Mouse (Mus musculus) cerebellum, adult 2 months (tissue): ENCODE results near the gene Efhd2. TPM values are rescaled to one million over a fixed set of nuclear protein-coding genes. Genes with fewer than 3 reads are reported as not detected.

Experiments used
- DNase-seq, 2 experiments: peaks; one replicate each; pipeline ENCODE4 v3.0.0; 2021
- H3K27ac ChIP-seq: fragments of 200-500 bp; 2 replicates; pipeline ENCODE4 v1.5.1; 2012; ENCODE audit warnings: low read length, control low read depth, inconsistent platforms; ENCODE audit not compliant: insufficient read depth
- H3K27me3 ChIP-seq: fragments of 200-500 bp; 2 replicates; pipeline ENCODE4 v1.6.1; 2012; ENCODE audit warnings: inconsistent platforms, mild to moderate bottlenecking, low read length, moderate library complexity; ENCODE audit not compliant: control insufficient read depth, insufficient read depth
- H3K4me1 ChIP-seq: fragments of 200-500 bp; 2 replicates; pipeline ENCODE4 v1.6.1; 2011; ENCODE audit warnings: low read length; ENCODE audit not compliant: control insufficient read depth, insufficient read depth
- H3K4me3 ChIP-seq: fragments of 200-500 bp; replicated peaks from 2 replicates; pipeline ENCODE3; 2011; ENCODE audit warnings: mild to moderate bottlenecking, low read depth, low read length, control low read depth; ENCODE audit not compliant: insufficient read depth
- CTCF ChIP-seq: fragments of 200-500 bp; IDR thresholded peaks from 2 replicates; pipeline ENCODE4 v1.5.1; 2011; ENCODE audit warnings: low read depth, mild to moderate bottlenecking, control low read depth, low read length, moderate library complexity, borderline replicate concordance; ENCODE audit not compliant: insufficient read depth
- POLR2A ChIP-seq: fragments of 200-500 bp; IDR thresholded peaks from 2 replicates; pipeline ENCODE4 v1.6.1; 2011; ENCODE audit warnings: low read length, control low read depth, borderline replicate concordance; ENCODE audit not compliant: insufficient read depth
- WGBS: fragments of 180-500 bp; shearing (Covaris S2); methylation state at CpG from one replicate; pipeline ENCODE4 v1.1.7; 2018; 5-methylcytosine and 5-hydroxymethylcytosine counted together
- polyA plus RNA-seq: library from polyadenylated mRNA; depleted of rRNA; stranded (reverse); fragments of >200 nt; gene quantifications from 2 replicates; pipeline ENCODE4 v1.2.3, GENCODE M21; 2012

The Efhd2 gene
- polyA plus RNA-seq, 1 experiment, result 152 TPM

DNA sequence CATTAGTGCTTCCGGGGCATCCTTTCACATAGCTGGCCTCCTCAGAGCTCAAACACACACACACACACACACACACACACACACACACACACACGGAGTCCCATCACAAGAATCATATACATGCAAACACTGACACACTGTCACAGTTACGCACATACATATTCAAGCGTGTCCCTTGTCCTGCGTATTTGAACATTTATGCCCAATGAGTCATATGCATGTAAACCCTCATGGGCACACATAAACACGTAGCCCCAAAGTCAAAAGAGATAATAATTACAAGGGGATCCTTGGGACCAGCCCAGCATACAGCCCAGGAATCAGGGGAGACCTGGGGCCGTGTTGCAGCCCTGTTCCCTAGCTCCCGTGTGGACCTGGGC, 27.7 kb upstream of the Efhd2 start:
- Histone ChIP-seq H3K27me3 (no peaks in the 10 kb centered on the region), H3K4me1 (no peaks in the 10 kb centered on the region), H3K4me3 (no peak overlapping the region), H3K27ac (no peak overlapping the region)
- TF ChIP-seq POLR2A, result no peak
- TF ChIP-seq CTCF, result no peak
- DNase-seq, result no peak
- WGBS, result 72% methylated on average over 8 of the region's 8 CpGs

DNA sequence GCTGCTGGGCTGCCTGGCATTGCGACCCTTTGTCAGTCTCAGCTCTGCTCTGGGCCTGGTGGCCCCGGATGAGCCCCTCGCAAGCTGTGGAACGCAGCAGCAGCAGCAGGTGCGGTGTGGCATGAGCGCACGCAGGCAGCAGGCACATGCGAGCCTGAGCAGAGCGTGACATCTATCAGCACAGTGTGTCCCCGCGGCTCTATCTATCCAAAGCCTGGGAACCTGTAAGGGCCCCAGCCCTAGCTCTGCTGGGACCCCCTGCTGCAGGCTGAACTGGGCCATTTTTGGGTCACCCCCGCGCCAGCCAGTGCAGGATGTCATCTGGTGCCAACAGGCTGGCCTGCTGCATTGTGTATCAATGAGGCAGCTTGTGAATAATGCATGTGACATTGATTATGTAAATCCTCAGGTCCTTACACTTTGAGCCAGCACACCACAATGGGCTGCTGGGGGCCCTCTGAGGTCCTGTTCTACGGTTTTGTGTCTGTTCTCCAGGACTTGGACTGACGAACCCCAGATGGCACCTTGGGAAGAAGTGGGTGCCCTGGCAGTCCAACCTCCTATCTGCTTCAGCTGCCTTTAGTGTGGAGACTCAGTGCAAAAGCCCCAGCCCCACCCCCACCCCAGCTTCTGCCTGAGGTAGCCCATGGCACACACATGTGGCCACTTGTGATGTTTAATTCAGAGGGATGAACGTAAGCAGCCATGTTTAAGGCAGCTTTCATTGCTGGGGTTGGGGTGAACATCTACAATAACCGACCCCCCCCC, 27.2 kb upstream of the Efhd2 start:
- TF ChIP-seq CTCF, result no peak
- TF ChIP-seq POLR2A, result no peak
- no peak overlapping the region for H3K27ac ChIP-seq
- WGBS, result 33% methylated on average over 17 of the region's 17 CpGs
- H3K27me3 ChIP-seq, result no peaks in the 10 kb centered on the region
- no peak for DNase-seq
- H3K4me3 ChIP-seq, result no peak overlapping the region
- no peaks in the 10 kb centered on the region for H3K4me1 ChIP-seq

DNA sequence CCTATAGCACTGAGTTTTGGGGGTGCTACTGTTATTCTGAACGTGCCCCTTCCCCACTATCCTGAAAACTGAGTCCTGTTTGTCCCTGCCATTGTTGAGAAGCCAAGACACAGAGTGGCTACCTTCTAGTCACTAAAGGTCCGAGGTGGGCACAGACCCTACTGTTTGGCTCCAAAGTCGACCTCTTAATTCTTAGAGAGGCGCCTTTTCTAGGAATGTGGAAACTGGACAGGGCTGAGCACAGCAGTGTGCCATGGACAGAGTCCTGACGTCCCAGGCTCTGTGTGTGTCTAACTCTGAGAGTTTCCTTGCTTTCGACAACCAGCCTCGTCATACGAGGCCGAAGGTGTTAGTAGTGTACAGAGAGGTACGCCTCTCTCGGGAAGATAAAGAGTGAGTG, 25.7 kb upstream of the Efhd2 start:
- H3K27ac ChIP-seq, result no peak overlapping the region
- H3K4me1 ChIP-seq, result no peaks in the 10 kb centered on the region
- H3K27me3 ChIP-seq, result no peaks in the 10 kb centered on the region
- TF ChIP-seq CTCF (no peak), POLR2A (no peak)
- no peak overlapping the region for H3K4me3 ChIP-seq
- no peak for DNase-seq
- WGBS, result 64% methylated on average over 11 of the region's 11 CpGs

DNA sequence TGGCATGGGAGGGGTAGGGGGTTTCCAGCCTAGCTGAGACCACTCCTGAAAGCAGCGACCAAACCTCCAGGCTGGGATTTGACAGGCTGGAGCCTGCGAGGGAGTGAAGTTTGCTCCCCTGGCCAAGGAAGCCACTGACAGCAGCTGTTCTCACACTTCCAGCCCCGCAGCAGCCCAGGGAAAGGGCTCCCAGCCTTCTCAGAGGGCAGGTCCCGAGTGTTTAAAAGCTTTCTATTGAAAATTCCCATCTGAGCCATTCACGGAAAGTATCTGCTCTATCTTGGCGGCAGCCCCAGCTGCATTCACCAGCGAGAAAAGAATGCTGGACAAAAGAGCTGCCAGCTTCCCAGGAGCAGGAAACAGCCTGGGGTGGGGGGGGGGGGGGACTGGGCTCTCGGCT, 25.2 kb upstream of the Efhd2 start:
- H3K4me3 ChIP-seq, result no peak overlapping the region
- no peaks in the 10 kb centered on the region for H3K27me3 ChIP-seq
- H3K4me1 ChIP-seq, result no peaks in the 10 kb centered on the region
- no peak overlapping the region for H3K27ac ChIP-seq
- DNase-seq, result peak in 1 of 2 experiments; percentile 8
- TF ChIP-seq CTCF (no peak), POLR2A (no peak)
- 17% methylated on average over 8 of the region's 8 CpGs for WGBS

DNA sequence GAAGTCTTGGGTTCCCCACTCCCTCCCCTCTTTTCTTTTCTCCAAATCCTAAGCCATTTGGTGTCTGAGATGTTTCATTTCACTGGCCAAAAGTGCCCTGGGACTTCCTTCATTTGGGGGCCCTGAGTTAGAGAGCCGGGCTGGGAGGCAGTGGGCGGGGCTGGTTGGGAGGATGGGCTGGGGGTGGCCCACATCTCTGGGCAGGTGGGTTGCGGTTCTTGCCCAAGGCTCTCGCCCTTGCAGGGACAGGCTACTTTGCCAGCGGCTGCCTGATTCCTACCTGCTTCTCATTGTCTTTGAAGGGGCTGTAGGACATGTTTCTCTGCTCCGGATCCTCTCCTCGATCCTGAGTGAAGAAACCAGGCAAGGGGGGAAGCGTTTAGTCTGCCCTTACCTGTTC, 24.2 kb upstream of the Efhd2 start:
- Histone ChIP-seq H3K4me1 (no peaks in the 10 kb centered on the region), H3K27ac (no peak overlapping the region), H3K27me3 (no peaks in the 10 kb centered on the region), H3K4me3 (no peak overlapping the region)
- TF ChIP-seq POLR2A (no peak), CTCF (no peak)
- DNase-seq, result no peak
- 87% methylated on average over 8 of the region's 8 CpGs for WGBS

DNA sequence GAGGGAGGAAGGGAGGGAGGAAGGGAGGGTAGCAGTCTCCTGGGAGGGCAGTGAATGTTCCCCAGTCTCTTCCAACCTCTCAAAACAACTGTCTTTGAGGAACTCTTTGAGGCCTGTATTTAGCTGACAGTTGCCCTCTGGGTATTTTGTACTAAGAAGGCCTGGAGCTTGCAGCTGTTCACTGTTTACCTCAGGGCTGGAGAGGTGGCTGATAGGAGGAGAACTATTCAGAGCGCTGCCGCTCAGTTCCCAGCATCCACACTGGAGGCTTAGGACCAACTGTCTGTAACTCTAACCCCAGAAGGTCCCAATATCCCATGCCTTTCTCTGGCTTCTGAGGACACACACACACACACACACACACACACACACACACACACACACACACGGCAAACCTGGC, 23.1 kb upstream of the Efhd2 start:
- 73% methylated on average over 3 of the region's 3 CpGs for WGBS
- H3K27ac ChIP-seq, result no peak overlapping the region
- no peaks in the 10 kb centered on the region for H3K27me3 ChIP-seq
- DNase-seq, result no peak
- TF ChIP-seq CTCF (no peak), POLR2A (no peak)
- no peak overlapping the region for H3K4me3 ChIP-seq
- H3K4me1 ChIP-seq, result no peaks in the 10 kb centered on the region

DNA sequence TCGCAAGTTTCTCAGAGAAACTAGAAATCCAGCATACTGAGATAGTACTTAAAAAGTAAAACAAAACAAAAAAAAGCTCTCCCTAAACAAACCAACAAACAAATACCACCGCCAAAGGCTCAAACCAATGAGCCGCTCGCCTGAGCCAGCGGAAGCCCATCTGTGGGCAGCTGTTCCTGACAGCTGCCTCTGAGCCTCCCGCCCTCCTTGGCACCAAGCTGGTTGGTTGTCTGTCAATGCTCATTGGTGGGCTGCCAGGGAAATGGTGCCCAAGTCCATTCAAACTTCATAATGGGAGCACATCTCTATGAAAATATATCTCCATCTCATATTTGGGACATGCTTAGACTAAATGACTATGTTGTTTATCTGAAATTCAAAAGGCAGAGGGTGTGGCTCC, 22.5 kb upstream of the Efhd2 start:
- Histone ChIP-seq H3K27me3 (no peaks in the 10 kb centered on the region), H3K4me1 (no peaks in the 10 kb centered on the region), H3K4me3 (no peak overlapping the region), H3K27ac (no peak overlapping the region)
- TF ChIP-seq POLR2A, result no peak
- TF ChIP-seq CTCF, result no peak
- 57% methylated on average over 6 of the region's 6 CpGs for WGBS
- peak in 1 of 2 experiments; percentile 22 for DNase-seq

DNA sequence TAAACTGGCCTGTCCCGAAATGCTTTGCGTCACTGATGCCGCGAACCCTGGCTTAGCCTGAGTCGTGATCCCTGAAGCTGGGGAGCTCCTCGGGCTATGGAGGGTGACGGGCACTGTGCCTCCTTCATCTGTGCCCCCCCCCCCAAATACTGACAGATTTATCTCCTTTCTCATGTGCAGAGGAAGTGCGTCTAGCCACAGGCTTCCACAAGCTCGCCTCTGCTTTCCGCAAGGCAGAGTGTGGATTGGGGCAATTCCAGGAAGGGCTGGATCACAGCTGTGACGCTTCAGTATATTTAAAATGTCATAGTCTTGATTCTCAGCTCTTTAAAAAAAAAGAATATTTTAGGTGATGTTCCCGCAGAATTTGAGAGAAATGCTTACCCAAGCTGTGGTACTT, 21.1 kb upstream of the Efhd2 start:
- Histone ChIP-seq H3K4me1 (no peaks in the 10 kb centered on the region), H3K27me3 (no peaks in the 10 kb centered on the region), H3K27ac (no peak overlapping the region), H3K4me3 (no peak overlapping the region)
- no peak for DNase-seq
- WGBS, result 78% methylated on average over 12 of the region's 12 CpGs
- no peak for TF ChIP-seq POLR2A
- TF ChIP-seq CTCF, result no peak
